Mouse (Mus musculus): ENCODE data around the gene Get4.

Get4 gene

DNA sequence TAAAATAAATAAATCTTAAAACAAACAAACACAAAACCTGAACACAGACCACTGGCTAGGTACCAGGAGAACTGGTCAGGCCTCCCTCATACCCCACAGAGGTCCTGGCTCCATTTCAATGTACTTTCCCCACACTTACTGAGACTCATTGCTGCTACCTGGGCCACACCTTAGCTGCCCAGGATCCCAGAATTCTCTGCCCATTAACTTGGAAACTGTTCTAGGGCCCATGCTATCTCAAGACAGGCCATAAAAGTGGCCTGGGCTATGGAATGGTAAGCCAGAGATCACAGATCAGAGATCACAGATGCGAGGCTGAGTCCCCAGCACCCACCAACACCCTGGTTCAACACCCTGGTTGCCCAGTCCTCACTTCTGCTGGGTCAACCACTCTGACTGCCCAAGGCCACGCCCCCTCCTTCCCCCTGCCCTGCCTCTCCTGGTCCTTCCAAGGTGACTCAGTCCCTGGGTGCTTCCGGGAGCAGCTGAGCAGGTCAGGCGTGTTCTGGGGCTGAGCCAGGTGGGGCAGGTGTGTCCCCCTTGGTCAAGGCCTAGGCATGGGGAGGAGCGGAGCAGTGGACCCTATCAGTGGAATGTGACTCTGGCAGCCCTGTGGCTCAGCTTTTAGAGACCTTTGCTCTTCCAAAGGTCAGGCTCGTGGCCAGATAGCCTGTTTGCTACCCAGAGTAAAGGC, 65.0 kb downstream of the Get4 start:
- DNase-seq (ENCODE audit: extremely low read depth, low read depth), result no peak

DNA sequence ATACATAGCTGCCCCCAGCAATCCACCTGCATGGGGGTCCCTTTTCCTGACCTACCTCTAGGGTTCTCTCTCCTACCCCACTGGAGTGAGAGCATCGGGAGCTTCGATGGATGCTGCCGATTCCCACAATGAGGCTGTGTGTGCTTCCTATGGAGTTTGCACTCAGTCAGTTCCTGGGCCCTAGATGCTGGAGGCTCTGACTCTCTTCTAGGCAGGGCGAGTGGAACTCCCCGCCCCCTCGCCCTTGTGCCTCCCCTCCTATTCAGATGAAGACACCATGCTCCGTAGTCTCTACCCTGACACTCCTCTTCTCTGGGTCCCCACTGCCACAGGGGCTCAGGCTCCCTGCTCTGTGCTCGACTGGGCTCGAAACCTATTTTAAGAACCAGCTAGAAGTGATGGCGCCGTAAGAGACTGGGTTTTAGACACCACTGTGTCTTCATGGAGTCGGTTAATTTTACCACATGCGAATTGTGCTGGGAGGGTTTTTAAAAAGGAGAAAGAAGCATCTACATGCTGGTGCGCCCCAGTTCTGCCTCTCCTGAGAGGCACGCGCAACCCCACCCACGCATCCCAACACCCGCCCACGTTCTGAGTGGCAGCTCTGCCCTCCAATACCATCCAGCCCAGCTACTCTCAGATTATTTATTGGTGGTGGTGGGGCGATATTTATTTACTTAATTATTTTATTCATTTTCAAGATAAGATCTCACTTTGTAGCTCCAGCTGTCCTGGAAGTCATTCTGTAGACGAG, 65.8 kb downstream of the Get4 start:
- no peak for DNase-seq (ENCODE audit: extremely low read depth, low read depth)

All from MEL-GATA-1-ER (cell line).